Mouse (Mus musculus): Measurements from ENCODE around the gene Gm16442.
"Not testable (repeated sequence)": the region's sequence is repeated elsewhere in the genome, so short reads cannot be mapped to it uniquely, and the experiment has no call there.

Gm16442 gene

DNA sequence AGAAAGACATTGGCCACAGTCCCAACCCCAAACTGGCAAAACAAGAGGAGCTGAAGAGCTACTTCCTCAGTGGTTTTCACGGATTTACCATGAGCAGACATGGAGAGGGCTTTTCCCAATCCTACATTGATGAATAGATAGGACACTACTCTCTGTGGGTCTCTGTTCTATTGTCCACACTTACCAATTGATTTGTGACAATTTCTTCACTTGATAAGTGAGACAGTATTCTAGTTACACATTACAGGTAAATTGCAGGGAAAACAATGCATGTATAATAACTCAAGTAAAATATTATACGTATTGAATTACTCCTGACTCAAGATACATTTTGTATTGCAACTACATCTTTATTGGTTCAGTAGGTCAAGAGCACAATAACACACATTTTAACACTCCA, at the start of gene Gm16442:
Gene Gm16442, minus strand, starts transcription at position 101 of the 400 bp plus-strand sequence.
- DNase-seq, result not testable (repeated sequence)

- DNase-seq, result not testable (repeated sequence)
Observed at GRCm38 (mm10) chr7:20168277-20168676, 45.9 kb upstream of the Gm16442 start, which contains the start of gene Vmn1r94. Gene Vmn1r94, minus strand, starts transcription at chr7:20168377.

GRCm38 (mm10) chr7:20138988-20139387, 16.6 kb upstream of the Gm16442 start, which contains the start of gene Vmn1r93:
Gene Vmn1r93, minus strand, starts transcription at chr7:20139088.
- not testable (repeated sequence) for DNase-seq

GRCm38 (mm10) chr7:20099380-20099779, 23.0 kb downstream of the Gm16442 start, which contains the start of gene Vmn1r91:
Gene Vmn1r91, plus strand, starts transcription at chr7:20099680.
- not testable (repeated sequence) for DNase-seq

- not testable (repeated sequence) for DNase-seq
Observed at GRCm38 (mm10) chr7:20078118-20078517, 44.3 kb downstream of the Gm16442 start.
